Mouse (Mus musculus): ENCODE data around the gene Ccdc102a.

Gene Ccdc102a

DNA sequence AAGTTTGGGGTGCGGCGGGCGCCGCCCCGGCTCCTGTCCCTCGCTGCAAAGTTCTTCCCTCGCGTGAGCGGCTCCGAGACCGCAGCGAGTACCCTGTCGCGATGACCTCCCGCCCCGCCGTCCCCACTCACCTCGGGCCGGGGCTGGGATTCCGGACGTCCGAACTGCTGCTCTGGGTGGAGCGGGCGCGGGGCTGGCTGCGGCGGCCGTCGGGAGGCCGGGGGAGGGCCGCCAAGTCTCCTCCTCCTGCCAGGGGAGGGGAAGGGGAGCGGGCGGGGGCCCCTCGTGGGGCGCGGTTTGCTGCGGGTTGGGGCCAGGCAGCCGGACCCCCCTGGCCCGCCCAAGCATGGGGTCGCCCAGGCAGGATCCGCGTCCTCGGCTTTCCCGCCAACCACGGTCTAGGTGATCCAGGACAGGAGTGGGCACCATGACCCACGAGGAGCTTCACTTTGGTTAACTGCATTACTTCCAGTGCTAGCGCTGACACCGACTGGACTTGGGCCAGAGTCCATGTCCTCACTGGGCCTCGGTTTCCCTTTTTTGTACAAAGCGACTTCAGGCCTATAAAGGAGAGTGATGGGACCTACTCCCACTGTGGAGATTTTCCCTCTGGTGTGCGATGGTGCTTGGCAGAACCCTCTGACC is at the start of gene Ccdc102a:
Gene Ccdc102a, minus strand, starts transcription at position 248 of the 645 bp plus-strand sequence.
- no peak for DNase-seq (ENCODE audit: low spot score)

DNA sequence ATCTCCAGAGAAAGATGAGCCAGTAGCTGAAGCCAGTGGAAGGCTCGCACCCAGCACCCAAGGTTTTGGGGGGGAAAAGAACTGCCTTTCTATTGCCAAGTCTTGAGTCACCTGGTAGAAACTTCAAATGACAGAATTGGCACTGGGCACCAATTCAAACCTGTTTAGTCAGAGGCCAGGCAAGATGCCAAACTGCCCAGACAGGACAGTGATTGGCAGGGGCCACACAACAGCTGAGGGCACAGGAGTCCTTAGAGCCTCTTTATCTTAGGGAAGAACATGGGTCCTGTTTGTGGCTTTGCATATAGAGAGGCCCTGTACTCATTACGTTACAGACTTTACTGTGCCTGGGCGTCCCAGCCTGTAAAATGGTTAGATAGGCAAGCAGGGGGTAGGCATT is 49.7 kb upstream of the Ccdc102a start:
- DNase-seq (ENCODE audit: low spot score): no peak

DNA sequence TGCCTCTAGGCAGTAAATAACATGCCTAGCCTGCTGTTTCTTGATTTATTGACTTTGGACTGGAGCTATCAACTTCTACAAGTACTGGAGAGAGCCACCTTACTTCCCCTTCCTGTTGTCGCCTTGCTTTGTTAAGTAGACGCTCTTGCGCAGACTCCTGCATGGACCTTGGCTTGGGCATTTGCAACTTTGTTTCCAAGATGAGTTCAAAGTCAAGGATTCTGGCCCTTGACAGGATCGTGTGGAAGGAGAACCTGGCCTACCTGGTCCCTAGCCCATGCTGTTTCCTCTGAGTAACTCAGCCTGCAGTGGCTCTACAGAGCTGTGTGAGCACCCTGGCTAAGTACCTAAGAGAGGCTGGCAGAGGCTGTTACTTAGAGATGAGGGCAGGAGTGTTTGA is 49.2 kb upstream of the Ccdc102a start:
- no peak for DNase-seq (ENCODE audit: low spot score)

DNA sequence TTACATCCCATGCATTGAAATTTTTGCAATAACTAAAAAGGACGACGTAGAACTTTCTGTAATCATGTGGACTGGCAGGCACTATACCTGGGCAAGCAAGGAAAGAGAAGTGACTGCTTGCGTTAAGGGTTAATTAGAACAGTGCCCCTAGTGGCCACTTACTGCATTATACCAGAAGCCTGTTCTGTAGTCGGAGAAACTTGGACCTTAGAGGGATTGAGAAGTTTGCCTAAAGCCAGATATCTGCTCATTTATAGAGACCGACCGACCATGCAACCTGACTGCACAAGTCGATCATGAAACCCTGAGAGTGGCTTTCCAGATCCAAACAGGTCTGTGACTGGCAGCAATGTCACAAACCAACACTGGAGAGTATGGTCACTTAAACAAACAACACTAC is 48.7 kb upstream of the Ccdc102a start:
- no peak for DNase-seq (ENCODE audit: low spot score)

DNA sequence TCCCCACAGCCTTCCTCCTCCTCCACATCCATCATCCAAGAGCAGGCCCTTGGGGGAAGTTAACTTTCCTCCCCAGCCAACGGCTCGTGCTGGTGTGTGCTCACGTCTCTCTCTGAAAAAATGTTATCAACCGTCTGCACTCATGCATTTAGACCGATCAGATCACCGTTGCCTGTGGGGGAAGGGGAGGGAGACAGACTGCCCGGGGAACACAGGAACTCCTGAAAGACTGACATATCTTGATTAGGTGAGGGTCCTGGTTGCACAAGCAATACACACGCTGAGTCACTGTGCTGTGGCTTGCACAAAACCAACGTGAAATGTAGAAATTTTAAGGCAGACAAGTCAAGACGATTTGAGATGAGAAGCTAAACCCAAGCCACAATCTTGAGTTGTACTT is 46.9 kb upstream of the Ccdc102a start:
- no peak for DNase-seq (ENCODE audit: low spot score)

DNA sequence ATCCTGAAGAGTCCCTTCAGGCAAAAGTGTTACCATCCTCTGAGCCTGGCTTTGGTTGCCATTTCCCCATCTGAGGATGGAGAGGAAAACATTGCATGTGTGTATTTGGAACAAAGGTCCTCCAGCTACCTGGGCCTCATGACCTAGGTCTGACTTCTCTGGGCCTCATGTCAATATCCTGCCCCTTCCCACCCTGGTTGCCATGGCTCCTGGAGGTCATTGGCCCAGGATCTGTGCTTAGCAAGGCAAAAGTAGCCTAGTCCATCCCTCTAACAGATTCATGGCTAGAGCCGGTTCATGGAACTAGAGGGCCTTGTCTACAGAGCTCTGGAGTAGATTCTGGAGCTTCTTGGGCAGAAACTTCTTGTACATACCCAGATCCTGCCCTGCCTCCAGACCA is 44.3 kb upstream of the Ccdc102a start:
- DNase-seq (ENCODE audit: low spot score): no peak

DNA sequence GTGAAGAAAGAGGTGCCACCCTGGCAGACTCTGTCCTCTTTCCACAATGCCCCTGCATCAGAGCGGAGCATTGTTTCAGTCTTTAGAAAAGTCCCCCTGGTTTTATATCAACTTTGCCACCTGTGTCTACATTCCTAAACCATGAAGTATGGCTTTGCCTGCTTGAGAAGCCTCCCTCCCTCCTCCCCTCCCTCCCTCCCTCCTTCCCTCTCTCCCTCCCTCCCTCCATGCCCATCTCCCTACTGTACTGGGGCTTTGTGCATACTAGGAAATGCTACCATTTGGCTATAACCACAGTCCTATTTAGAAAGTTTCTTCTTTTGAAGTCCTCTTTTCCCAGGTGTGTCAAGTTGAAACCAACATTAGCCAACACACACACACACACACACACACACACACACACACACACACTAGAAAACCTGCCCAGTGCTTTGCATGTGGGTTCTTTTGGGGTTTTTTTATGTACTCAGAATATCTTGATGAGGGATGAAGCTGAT is 38.2 kb upstream of the Ccdc102a start:
- DNase-seq (ENCODE audit: low spot score): no peak

DNA sequence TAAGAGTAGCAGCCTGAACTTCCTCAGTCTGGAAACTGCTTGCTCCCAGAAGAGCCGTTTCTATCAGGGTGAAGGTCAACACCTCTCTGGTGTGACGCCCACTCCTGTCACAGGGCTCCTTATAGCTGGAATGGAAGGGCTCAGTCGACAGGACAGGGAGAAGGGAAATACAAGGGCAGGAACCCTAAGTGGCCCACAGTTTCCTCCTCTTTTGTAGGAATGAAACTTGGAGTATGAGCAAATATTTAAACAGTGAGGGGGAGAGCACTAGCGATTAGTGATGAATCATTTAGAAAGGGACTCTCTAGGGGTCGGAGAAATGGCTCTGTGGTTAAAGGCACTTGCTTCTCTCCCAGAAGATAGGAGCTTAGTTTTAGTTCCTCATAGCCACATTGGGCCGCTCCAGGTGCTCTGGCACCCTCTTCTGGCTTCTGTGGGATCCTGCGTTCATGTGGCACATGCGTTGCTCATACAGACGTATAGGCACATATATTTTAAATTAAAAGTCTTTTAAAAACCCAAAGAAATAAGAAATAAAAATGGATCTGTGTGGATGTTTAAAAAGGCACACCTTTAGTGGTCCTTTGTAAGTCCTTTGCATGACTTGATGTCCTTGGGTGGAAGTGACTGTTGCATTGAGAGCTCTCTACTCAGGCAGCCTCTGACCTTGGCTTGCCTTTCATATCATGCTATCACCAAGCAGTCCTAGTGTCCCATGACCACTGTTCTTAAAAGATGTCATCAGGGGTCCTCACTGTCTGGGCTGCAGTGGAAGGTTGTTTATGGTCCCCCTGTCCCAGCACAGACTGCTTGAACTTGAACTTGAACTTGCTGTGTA is 37.2 kb upstream of the Ccdc102a start:
- DNase-seq (ENCODE audit: low spot score): no peak

DNA sequence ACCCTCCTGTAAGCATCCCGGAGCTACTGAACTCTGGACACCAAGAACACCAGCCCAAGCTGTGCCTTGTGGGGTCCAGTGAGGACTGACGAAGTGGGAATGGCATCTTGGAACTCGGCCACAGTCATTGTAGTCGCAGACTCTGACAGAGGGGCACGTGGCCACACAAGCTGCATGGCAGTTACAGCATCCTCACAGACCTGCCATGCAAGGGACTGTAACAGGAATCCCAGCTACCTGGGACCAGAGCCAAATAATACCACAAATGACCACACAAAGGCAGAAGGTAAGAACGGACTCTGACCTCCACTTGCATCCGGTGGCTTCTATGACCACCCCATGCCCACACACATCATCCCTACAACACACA is 36.5 kb upstream of the Ccdc102a start:
- no peak for DNase-seq (ENCODE audit: low spot score)

DNA sequence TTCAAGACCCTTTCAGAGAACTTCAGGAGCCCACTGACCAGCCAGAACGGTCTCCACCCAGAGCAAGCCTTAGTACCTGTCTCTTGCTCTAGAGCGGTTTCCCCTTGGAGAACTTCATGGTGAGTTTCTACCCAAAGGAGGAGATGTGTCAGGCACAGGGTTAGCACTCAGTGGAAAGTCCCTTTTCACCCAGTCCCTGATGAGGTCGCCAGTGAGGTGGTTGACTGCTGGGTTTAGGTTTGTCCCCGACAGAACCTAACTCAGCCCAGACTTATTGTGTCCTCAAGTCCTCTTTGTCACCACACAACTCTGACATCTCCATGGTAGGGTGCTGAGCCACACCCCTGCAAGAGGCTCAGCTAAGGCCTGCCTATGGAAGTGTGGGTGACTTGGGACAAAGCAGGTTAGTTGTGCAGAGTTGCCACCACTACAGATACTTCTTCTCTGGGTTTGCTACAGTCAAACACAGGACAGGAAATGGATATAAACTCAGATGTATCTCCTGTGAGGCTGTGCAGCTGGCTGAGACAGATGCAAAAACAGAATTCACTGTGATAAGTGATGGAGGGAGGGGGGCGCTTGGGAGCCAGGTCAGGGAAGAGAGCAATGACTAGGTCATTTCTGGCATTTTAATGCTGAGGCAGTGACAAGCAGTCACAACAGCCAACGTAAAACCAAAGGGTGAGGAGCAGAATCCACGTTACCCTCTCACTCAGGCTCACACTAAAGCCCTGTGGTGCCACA is 35.9 kb upstream of the Ccdc102a start:
- no peak for DNase-seq (ENCODE audit: low spot score)

DNA sequence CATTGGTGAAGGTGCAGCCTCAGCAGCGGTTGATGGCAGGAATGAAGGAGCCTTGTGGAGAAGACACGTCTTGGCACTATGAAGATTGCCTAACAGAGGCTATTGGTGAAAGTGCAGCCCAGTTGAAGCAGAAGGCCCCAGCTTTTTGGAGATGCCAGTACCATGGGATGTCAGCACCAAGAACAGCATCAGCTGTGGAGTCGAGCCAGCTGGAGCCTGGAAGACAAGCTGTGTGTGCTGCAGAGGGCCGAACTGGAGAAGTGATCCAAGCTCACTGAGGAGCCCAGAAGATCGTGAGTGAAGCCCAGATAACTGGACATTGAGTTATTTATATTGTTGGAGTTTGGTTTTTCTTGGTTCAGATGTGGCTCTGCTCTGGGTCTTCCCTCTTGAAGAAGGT is 34.2 kb upstream of the Ccdc102a start:
- DNase-seq (ENCODE audit: low spot score): no peak

DNA sequence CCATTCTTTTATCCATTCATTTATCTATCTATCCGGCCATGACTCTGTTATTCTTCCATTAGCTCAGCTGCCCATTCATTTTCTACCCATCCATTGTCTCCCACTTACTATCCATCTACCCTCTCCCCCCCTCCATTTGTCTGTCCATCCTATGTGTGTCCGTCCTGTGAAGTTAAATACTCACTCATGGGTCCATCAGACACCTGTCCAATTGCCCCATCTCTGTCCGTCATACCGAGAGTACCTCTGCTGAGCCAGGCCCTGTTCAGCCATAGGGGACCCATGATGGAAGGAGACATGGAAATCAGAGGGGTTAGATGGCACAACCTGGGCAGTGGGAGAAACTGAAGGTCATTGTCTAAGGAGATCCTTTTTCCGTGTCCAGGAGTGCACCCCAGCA is 32.6 kb upstream of the Ccdc102a start:
- DNase-seq (ENCODE audit: low spot score): no peak

DNA sequence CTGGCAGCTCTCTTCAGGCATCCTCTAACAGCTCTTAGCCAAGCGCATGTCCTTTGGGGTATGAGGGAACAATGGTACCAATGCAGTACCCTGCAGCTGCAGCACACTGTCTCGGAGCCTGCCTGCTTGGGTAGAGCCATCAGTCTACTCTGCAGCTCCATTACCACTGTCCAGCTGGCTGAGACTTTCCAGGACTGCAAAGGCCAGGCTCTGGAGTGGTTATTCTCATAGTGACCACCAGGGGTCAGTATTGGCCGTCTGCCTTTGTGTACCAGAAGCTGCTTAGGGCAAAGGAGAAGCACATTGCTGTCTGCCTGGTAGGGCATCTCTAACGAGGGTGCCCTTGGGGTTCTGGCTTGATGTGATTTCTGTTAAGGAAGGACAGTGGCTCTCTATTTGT is 32.1 kb upstream of the Ccdc102a start:
- DNase-seq (ENCODE audit: low spot score): no peak

DNA sequence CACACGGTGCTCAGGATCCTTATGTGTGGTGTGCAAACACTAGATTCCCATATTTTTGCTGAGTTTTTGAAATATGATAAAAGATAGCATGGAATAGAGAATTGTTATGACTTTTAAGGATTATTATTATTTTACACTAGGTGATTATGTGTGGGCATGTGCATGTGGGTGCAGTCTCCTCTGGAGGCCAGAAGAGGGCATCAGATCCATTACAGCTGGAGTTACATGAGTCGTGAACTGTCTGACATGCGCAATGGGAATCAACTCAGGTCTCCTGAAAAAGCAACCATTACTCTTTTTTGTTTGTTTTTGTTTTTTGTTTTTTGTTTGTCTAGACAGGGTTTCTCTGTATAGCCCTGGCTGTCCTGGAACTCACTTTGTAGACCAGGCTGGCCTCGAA is 31.1 kb upstream of the Ccdc102a start:
- DNase-seq (ENCODE audit: low spot score): no peak

DNA sequence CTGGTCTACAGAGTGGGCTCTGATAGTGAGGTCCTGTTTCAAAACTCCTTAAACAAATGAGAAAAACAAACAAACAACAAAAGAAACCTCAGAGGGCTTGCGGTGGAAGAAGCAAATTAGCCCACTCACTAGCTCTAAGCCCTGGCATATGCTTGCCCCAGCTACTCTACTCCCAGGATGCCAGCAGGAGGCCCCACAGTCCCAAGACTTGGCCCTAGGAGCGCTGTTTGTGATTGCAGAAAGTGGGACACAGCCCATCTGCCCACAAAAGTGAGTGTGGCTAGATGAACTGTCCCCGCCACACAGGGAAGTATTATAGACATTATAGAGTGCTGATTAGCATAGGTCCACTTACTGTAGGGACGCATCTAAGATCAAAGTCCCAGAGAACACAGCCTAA is 30.5 kb upstream of the Ccdc102a start:
- no peak for DNase-seq (ENCODE audit: low spot score)

DNA sequence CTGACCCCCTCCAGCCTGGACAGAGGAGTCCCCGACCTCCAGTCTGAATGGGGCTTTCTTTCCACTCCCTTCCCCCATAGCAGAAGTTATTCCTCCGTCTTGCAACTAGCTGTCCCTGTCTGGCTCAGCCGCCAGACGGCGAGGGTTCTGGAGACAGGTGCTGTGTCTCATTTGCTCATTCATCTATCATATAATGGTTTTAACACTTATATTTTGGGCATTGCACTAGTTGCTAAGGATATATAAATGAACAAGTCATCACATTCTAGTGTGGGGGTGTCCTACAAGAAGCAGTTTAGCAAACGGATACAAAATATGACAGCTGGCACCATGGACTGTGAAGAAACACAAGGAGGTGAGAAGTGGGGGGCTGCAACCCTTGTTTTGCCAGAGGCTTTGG is 27.3 kb upstream of the Ccdc102a start:
- DNase-seq (ENCODE audit: low spot score): no peak

DNA sequence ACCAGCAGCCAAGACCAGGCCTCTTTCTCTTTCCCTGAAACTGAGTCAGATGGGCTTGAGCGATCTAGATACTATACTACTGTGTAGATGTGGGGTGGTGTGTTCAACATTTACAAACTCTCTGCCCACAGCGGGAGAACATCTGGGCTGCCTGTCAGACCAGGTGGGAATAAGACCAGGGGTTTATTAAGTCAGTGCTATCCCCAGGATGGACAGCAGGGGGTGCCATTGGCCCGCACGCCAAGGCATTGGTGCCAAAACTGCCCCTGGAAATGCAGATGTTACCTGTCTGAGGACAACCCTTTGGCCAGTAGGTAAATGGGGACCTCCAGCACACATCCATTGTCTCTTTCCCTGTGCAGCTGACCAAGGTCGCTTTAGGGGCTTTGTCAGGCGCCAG is 24.7 kb upstream of the Ccdc102a start:
- no peak for DNase-seq (ENCODE audit: low spot score)

DNA sequence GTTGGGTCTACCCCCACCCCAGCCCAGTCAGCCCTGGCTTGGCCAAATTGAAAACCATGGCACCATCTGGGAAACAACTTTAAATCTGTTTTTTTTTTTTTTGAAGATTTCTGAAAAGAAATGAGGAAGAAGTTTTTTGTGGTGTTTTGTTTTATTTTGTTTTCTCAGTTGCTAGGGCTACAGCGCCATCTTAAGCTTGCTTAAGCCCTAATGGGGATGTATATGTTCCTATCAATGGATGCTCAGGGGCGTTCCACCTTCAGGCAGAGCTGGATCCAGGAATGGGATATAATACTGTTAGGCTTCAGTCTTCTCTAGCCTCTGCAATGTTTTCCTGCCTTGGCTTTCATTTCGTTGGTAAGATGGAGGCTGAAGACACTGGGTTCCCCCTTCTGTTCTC is 17.3 kb upstream of the Ccdc102a start:
- no peak for DNase-seq (ENCODE audit: low spot score)

DNA sequence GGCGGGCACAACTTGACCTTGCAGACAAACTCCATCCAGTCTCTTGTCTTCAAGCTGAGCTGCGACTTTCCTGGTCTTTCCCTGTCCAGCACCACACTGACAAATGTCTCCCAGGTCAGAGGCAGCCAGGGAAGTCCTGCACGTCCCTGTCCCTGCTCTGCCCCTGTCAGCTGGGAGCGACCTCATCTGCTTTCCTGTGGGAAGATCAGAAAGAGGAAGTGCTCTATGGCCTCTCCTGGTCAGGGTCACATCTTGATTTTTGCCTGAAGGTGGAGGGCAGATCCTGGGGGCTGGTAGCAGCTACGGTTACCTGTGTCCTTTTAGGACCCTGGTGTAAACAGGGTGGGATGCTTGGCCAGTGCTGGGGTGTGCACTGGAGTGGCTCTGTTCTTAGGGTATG is 16.0 kb upstream of the Ccdc102a start:
- DNase-seq (ENCODE audit: low spot score): no peak

DNA sequence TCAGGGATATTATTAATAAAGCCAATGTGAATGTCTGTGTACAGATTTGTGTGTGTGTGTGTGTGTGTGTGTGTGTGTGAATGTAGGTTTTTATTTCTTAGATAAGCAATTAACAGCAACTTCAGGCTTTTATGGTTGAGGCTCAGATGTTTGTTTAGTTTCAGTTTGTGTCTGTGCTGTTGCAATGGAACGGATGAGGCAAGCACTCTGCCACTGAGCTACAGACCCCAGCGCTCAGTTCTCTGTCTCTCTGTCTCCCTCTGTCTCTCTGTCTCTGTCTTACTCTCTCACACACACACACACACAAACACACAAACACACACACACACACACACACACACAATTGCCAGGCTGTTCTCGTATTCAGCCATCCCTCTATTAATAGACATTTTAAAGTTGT is 10.3 kb upstream of the Ccdc102a start:
- DNase-seq (ENCODE audit: low spot score): no peak

DNA sequence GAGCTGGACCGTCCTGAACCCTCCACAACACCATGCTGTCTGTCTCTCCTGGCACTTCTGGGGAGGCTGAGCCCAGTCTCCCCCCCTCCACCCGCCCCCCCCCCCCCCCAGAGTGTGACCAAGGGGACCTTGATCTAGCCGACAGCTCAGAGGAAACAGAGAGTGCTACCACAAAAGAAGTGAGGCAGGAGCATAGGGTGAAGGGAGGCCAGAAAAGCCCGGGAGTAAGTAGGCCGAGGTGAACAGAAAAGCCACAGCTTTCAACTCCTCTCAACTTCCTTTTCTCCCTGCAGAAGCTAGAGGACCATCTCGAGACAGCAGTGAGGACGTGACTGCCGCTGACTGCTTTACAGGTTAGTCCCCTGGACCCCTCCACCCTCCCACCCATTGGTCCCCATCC is 5.5 kb upstream of the Ccdc102a start, which contains the start of gene Adgrg5:
Gene Adgrg5, plus strand, starts transcription at position 290 of the 400 bp plus-strand sequence.
- DNase-seq (ENCODE audit: low spot score): no peak

DNA sequence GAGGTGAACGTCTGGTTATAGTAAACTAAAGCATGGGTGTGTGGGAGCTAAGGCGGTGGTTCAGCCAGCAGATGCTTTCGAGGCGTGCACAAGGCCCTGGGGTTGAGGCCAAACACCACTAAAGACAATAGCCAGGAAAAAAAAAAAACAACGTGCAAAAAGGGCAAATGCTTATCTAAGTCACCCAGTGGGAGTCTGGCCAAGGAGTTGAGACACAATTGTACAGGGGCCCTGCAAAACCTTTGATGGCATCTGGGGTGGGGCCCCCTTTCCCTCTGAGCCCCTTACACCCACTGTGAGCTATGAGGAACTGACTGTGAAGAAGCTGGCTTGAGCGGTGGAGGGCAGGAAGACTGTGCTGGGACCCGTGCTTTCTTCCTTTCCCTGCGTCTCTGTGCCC is 4.7 kb upstream of the Ccdc102a start:
- DNase-seq (ENCODE audit: low spot score): no peak

DNA sequence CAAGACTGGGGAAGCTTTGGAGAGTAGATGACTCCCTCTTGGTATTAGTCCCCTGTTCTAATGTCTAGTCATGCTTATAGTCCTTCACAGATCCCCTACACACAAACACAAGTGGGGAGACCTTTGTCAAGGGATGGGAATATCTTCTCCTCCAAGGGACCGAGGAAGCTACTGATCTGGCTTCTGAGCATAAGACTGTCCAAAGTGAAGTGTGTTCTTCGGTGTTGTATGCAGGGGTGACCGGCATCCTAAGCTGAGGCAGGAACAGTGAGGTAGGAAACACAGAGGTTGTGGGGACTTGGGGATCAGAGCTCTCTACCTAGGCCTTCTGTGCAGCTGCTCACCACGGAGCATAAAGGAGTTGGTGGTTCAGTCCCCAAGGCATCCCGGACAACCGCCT is 4.3 kb upstream of the Ccdc102a start:
- DNase-seq (ENCODE audit: low spot score): no peak
